Mouse (Mus musculus) MEL (cell line): ENCODE results near the gene Hoxd13. TPM values are rescaled to one million over a fixed set of nuclear protein-coding genes. Genes with fewer than 3 reads are reported as not detected.

Experiments used
- DNase-seq: peaks from one replicate; pipeline ENCODE4 v3.0.0; 2011; ENCODE audit warnings: low read depth, low spot score
- H3K27ac ChIP-seq: 2 replicates; pipeline ENCODE4 v1.5.1; 2012; ENCODE audit warnings: low read depth, mild to moderate bottlenecking, control low read depth, low read length, moderate library complexity; ENCODE audit not compliant: control insufficient read depth
- H3K27me3 ChIP-seq, 2 experiments: fragments of 150-350 bp in 1 of 2; sonication (generic) in 1 of 2; 2 replicates each; pipeline ENCODE4 v1.6.1; 2012; ENCODE audit warnings: low read length in 2 of 2, mild to moderate bottlenecking in 2 of 2, improper control_type of control experiment in 1 of 2, moderate library complexity in 1 of 2; ENCODE audit not compliant: insufficient read depth in 2 of 2, control insufficient read depth in 1 of 2
- H3K36me3 ChIP-seq, 2 experiments: 2 replicates each; pipeline ENCODE4 v1.6.1; 2012 to 2014; ENCODE audit warnings: low read length in 2 of 2, improper control_type of control experiment in 1 of 2, inconsistent platforms in 1 of 2, mild to moderate bottlenecking in 1 of 2; ENCODE audit not compliant: insufficient read depth in 2 of 2, control insufficient read depth in 1 of 2
- H3K4me1 ChIP-seq, 2 experiments: fragments of 150-350 bp in 1 of 2; sonication (generic) in 1 of 2; 2 replicates each; pipeline ENCODE4 v1.6.1; 2012; ENCODE audit warnings: low read length in 2 of 2, improper control_type of control experiment in 1 of 2, mild to moderate bottlenecking in 1 of 2; ENCODE audit not compliant: insufficient read depth in 2 of 2, control insufficient read depth in 1 of 2
- H3K4me3 ChIP-seq, 2 experiments: fragments of 150-350 bp in 1 of 2; sonication (generic) in 1 of 2; 2 replicates each; pipeline ENCODE4 v1.5.1; 2012; ENCODE audit warnings: low read depth in 2 of 2, low read length in 2 of 2, mild to moderate bottlenecking in 2 of 2, moderate library complexity in 2 of 2, control low read depth in 1 of 2, improper control_type of control experiment in 1 of 2; ENCODE audit not compliant: control insufficient read depth in 1 of 2, insufficient read depth in 1 of 2
- H3K79me2 ChIP-seq: 2 replicates; pipeline ENCODE4 v1.6.1; 2012; ENCODE audit warnings: mild to moderate bottlenecking, low read length, moderate library complexity; ENCODE audit not compliant: control insufficient read depth, poor library complexity, insufficient read depth
- H3K9ac ChIP-seq: 2 replicates; pipeline ENCODE4 v1.6.1; 2012; ENCODE audit warnings: low read depth, mild to moderate bottlenecking, control low read depth, low read length, moderate library complexity; ENCODE audit not compliant: control insufficient read depth, poor library complexity, severe bottlenecking
- H3K9me3 ChIP-seq: fragments of 150-350 bp; sonication (generic); replicated peaks from 2 replicates; pipeline ENCODE4 v1.6.1; 2012; ENCODE audit warnings: mild to moderate bottlenecking, low read length, improper control_type of control experiment, moderate library complexity; ENCODE audit not compliant: insufficient read depth
- BHLHE40 ChIP-seq: IDR thresholded peaks from 2 replicates; pipeline ENCODE4 v1.6.1; 2012; ENCODE audit warnings: low read depth, mild to moderate bottlenecking, inconsistent platforms, low read length, improper control_type of control experiment, borderline replicate concordance
- CHD2 ChIP-seq: IDR thresholded peaks from 2 replicates; pipeline ENCODE4 v1.6.1; 2011; ENCODE audit warnings: low read length, improper control_type of control experiment
- ELF1 ChIP-seq: IDR thresholded peaks from 2 replicates; pipeline ENCODE4 v1.6.1; 2014; ENCODE audit warnings: low read depth, mild to moderate bottlenecking, inconsistent platforms, low read length, improper control_type of control experiment, moderate library complexity
- ETS1 ChIP-seq: IDR thresholded peaks from 2 replicates; pipeline ENCODE4 v1.6.1; 2012; ENCODE audit warnings: low read depth, mild to moderate bottlenecking, inconsistent platforms, low read length, improper control_type of control experiment, moderate library complexity
- GATA1 ChIP-seq: IDR thresholded peaks from 2 replicates; pipeline ENCODE4 v1.6.1; 2011; ENCODE audit warnings: low read depth, low read length, improper control_type of control experiment
- JUND ChIP-seq: IDR thresholded peaks from 2 replicates; pipeline ENCODE4 v1.6.1; 2011; ENCODE audit warnings: low read depth, mild to moderate bottlenecking, improper control_type of control experiment, low read length
- KAT2A ChIP-seq: conservative IDR thresholded peaks from 2 replicates; pipeline ENCODE4 v1.6.1; 2012; ENCODE audit warnings: low read depth, low read length, improper control_type of control experiment, inconsistent platforms
- MAZ ChIP-seq: IDR thresholded peaks from 2 replicates; pipeline ENCODE4 v1.6.1; 2012; ENCODE audit warnings: low read depth, mild to moderate bottlenecking, inconsistent platforms, low read length, improper control_type of control experiment
- MEF2A ChIP-seq: IDR thresholded peaks from 2 replicates; pipeline ENCODE4 v1.6.1; 2014; ENCODE audit warnings: low read depth, mild to moderate bottlenecking, inconsistent platforms, low read length, improper control_type of control experiment; ENCODE audit not compliant: poor library complexity, insufficient replicate concordance, severe bottlenecking; ENCODE audit errors: extremely low read depth
- NRF1 ChIP-seq: IDR thresholded peaks from 2 replicates; pipeline ENCODE4 v1.6.1; 2014; ENCODE audit warnings: low read depth, mild to moderate bottlenecking, inconsistent platforms, low read length, improper control_type of control experiment, moderate library complexity; ENCODE audit not compliant: poor library complexity, insufficient read depth, severe bottlenecking
- POLR2A ChIP-seq, 2 experiments: IDR thresholded peaks; 2 replicates each; pipeline ENCODE4 v1.6.1; 2011 to 2012; ENCODE audit warnings: low read length in 2 of 2, mild to moderate bottlenecking in 2 of 2, control low read depth in 1 of 2, improper control_type of control experiment in 1 of 2, low read depth in 1 of 2, moderate library complexity in 1 of 2; ENCODE audit not compliant: control insufficient read depth in 1 of 2, insufficient read depth in 1 of 2, poor library complexity in 1 of 2
- POLR2AphosphoS2 ChIP-seq: IDR thresholded peaks from 2 replicates; pipeline ENCODE4 v1.6.1; 2011; ENCODE audit warnings: low read length, improper control_type of control experiment
- RCOR1 ChIP-seq: IDR thresholded peaks from 2 replicates; pipeline ENCODE4 v1.6.1; 2012; ENCODE audit warnings: low read depth, mild to moderate bottlenecking, inconsistent platforms, low read length, improper control_type of control experiment
- SMC3 ChIP-seq: IDR thresholded peaks from 2 replicates; pipeline ENCODE4 v1.6.1; 2011; ENCODE audit warnings: low read depth, low read length, improper control_type of control experiment
- TCF12 ChIP-seq: IDR thresholded peaks from 2 replicates; pipeline ENCODE4 v1.6.1; 2014; ENCODE audit warnings: low read depth, mild to moderate bottlenecking, inconsistent platforms, low read length, improper control_type of control experiment, moderate library complexity
- UBTF ChIP-seq: IDR thresholded peaks from 2 replicates; pipeline ENCODE4 v1.6.1; 2012; ENCODE audit warnings: low read depth, mild to moderate bottlenecking, inconsistent platforms, low read length, improper control_type of control experiment, moderate library complexity, borderline replicate concordance; ENCODE audit not compliant: insufficient read depth
- USF1 ChIP-seq: IDR thresholded peaks from 2 replicates; pipeline ENCODE4 v1.6.1; 2014; ENCODE audit warnings: low read depth, mild to moderate bottlenecking, inconsistent platforms, low read length, improper control_type of control experiment, moderate library complexity
- USF2 ChIP-seq, 2 experiments: IDR thresholded peaks; 2 replicates each; pipeline ENCODE4 v1.6.1; 2011 to 2012; ENCODE audit warnings: improper control_type of control experiment in 2 of 2, low read length in 2 of 2, borderline replicate concordance in 1 of 2, inconsistent platforms in 1 of 2, low read depth in 1 of 2, mild to moderate bottlenecking in 1 of 2; ENCODE audit not compliant: insufficient read depth in 1 of 2
- ZC3H11A ChIP-seq: IDR thresholded peaks from 2 replicates; pipeline ENCODE4 v1.6.1; 2012; ENCODE audit warnings: low read depth, mild to moderate bottlenecking, inconsistent platforms, low read length, improper control_type of control experiment
- ZNF384 ChIP-seq: IDR thresholded peaks from 2 replicates; pipeline ENCODE4 v1.6.1; 2012; ENCODE audit warnings: low read depth, mild to moderate bottlenecking, inconsistent platforms, low read length, improper control_type of control experiment
- polyA plus RNA-seq, 2 experiments: library from polyadenylated mRNA; stranded (reverse) in 1 of 2; unstranded in 1 of 2; fragments of >175 nt in 1 of 2; fragments of >200 nt in 1 of 2; gene quantifications; 2 replicates each; pipeline versions ENCODE4 v1.2.1 to v1.2.4; 2012; ENCODE audit warnings: low replicate concordance in 2 of 2, low read depth in 1 of 2; ENCODE audit not compliant: insufficient read length in 2 of 2, insufficient read depth in 1 of 2, missing spikeins in 1 of 2
- total RNA-seq: library from RNA; depleted of rRNA; stranded (reverse); fragments of 300-350 nt; gene quantifications from 2 replicates; pipeline ENCODE4 v1.2.3, GENCODE M21; 2012

Gene Hoxd13
- total and polyA plus RNA-seq, 3 experiments = not detected

GRCm38 (mm10) chr2:74653781-74654535, 14.2 kb upstream of the Hoxd13 start:
- Histone ChIP-seq H3K79me2 (no peaks in the 10 kb centered on the region), H3K27ac (no peak overlapping the region), H3K36me3 (no peaks in the 10 kb centered on the region), H3K9ac (no peak overlapping the region)
- TF ChIP-seq POLR2A (IDR thresholded peaks at IDR 0.05; ENCODE audit: control insufficient read depth in 1 of 2, insufficient read depth in 1 of 2, low read depth in 1 of 2, low read length in 2 of 2, poor library complexity in 1 of 2) (no peak), NRF1 (no peak), ETS1 (no peak), ZNF384 (no peak), USF1 (no peak)
- TF ChIP-seq, all 39 proteins: peak for 0
- H3K9me3 ChIP-seq = no peaks in the 10 kb centered on the region
- H3K4me1 ChIP-seq = no peaks in the 10 kb centered on the region
- DNase-seq = no peak
- H3K27me3 ChIP-seq = peaks cover 1 to 2% of the 10 kb centered on the region in 2 experiments; a peak in 3 of 4 replicates
- H3K4me3 ChIP-seq = no peak overlapping the region

- DNase-seq = no peak
- Histone ChIP-seq H3K4me3 (no peak overlapping the region), H3K9me3 (no peaks in the 10 kb centered on the region), H3K4me1 (no peaks in the 10 kb centered on the region), H3K36me3 (no peaks in the 10 kb centered on the region), H3K9ac (no peak overlapping the region), H3K79me2 (no peaks in the 10 kb centered on the region), H3K27me3 (peaks cover 0 to 2% of the 10 kb centered on the region in 2 experiments; a peak in 2 of 4 replicates), H3K27ac (no peak overlapping the region)
- no peak for TF ChIP-seq MEF2A
- TF ChIP-seq ELF1 = no peak
- no peak for TF ChIP-seq USF2 (IDR thresholded peaks at IDR 0.05; ENCODE audit: borderline replicate concordance in 1 of 2, insufficient read depth in 1 of 2, low read depth in 1 of 2, low read length in 2 of 2)
- no peak for TF ChIP-seq KAT2A
- no peak for TF ChIP-seq POLR2A (IDR thresholded peaks at IDR 0.05; ENCODE audit: control insufficient read depth in 1 of 2, insufficient read depth in 1 of 2, low read depth in 1 of 2, low read length in 2 of 2, poor library complexity in 1 of 2)
- TF ChIP-seq MAZ = no peak
- TF ChIP-seq SMC3 = no peak
- no peak for TF ChIP-seq UBTF
- no peak for TF ChIP-seq ZC3H11A
- no peak for TF ChIP-seq TCF12
- no peak for TF ChIP-seq GATA1
- TF ChIP-seq NRF1 = no peak
- no peak for TF ChIP-seq BHLHE40
- no peak for TF ChIP-seq JUND
- TF ChIP-seq RCOR1 = no peak
- TF ChIP-seq CHD2 = no peak
- no peak for TF ChIP-seq POLR2AphosphoS2
These were observed 13.2 kb upstream of the Hoxd13 start for GRCm38 (mm10) chr2:74654743-74655419.
